Mouse (Mus musculus) olfactory bulb, adult 2 months (tissue): ENCODE data around the gene Trak1. TPM values are rescaled to one million over a fixed set of nuclear protein-coding genes. Genes with fewer than 3 reads are reported as not detected.
A peak's percentile ranks its signal among the peaks of the same experiment; 100 is the strongest.

Experiments used
- H3K27ac ChIP-seq: fragments of 200-500 bp; 2 replicates; pipeline ENCODE4 v1.5.1; 2012; ENCODE audit warnings: low read depth, low read length; ENCODE audit not compliant: insufficient read depth
- H3K4me1 ChIP-seq: fragments of 200-500 bp; 2 replicates; pipeline ENCODE4 v1.6.1; 2012; ENCODE audit warnings: low read length; ENCODE audit not compliant: control insufficient read depth, insufficient read depth
- H3K4me3 ChIP-seq: fragments of 200-500 bp; 2 replicates; pipeline ENCODE4 v1.5.1; 2012; ENCODE audit warnings: mild to moderate bottlenecking, low read depth, low read length, moderate library complexity; ENCODE audit not compliant: insufficient read depth
- CTCF ChIP-seq: fragments of 200-500 bp; IDR thresholded peaks from 2 replicates; pipeline ENCODE4 v1.5.1; 2012; ENCODE audit warnings: low read depth, mild to moderate bottlenecking, low read length, moderate library complexity; ENCODE audit not compliant: insufficient read depth
- POLR2A ChIP-seq: fragments of 200-500 bp; IDR thresholded peaks from 2 replicates; pipeline ENCODE4 v1.6.1; 2012; ENCODE audit warnings: mild to moderate bottlenecking, low read depth, low read length, moderate library complexity; ENCODE audit not compliant: insufficient read depth
- WGBS: fragments of 180-500 bp; shearing (Covaris S2); methylation state at CpG from one replicate; pipeline ENCODE4 v1.1.7; 2018; 5-methylcytosine and 5-hydroxymethylcytosine counted together
- polyA plus RNA-seq: library from polyadenylated mRNA; stranded (reverse); fragments of >200 nt; gene quantifications from 2 replicates; pipeline ENCODE4 v1.2.4, GENCODE M21; 2012; ENCODE audit warnings: low replicate concordance; ENCODE audit not compliant: missing spikeins, insufficient read depth, insufficient read length

Trak1 gene
- polyA plus RNA-seq, 1 experiment = not detected

DNA sequence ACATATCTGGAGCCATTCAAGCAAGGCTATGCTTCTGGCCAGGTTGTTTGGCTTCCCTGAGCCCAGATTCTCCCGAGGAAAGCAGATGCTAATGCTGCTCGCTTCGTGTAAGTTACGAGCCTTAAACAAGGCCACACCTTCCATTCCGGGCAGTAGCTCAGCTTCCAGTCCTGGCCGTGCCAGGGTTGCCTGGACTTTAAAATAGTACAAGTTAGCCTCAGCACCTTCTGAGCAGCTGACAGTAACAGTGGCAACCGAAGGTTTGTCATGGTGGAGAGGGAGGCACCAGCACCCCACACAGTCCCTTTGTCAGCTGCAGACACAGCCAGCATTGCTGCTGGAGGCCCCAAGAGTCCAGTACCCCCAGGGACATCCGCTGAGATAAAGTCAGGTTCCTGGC, 61.1 kb downstream of the Trak1 start:
- 0 out of 2 replicates have a peak overlapping the region, but pooled peaks have one; percentile 16 for H3K27ac ChIP-seq
- H3K4me1 ChIP-seq = peaks cover 57% of the 10 kb centered on the region
- TF ChIP-seq CTCF = no peak
- TF ChIP-seq POLR2A = no peak
- no peak overlapping the region for H3K4me3 ChIP-seq
- WGBS = 53% methylated on average over 8 of the region's 8 CpGs

DNA sequence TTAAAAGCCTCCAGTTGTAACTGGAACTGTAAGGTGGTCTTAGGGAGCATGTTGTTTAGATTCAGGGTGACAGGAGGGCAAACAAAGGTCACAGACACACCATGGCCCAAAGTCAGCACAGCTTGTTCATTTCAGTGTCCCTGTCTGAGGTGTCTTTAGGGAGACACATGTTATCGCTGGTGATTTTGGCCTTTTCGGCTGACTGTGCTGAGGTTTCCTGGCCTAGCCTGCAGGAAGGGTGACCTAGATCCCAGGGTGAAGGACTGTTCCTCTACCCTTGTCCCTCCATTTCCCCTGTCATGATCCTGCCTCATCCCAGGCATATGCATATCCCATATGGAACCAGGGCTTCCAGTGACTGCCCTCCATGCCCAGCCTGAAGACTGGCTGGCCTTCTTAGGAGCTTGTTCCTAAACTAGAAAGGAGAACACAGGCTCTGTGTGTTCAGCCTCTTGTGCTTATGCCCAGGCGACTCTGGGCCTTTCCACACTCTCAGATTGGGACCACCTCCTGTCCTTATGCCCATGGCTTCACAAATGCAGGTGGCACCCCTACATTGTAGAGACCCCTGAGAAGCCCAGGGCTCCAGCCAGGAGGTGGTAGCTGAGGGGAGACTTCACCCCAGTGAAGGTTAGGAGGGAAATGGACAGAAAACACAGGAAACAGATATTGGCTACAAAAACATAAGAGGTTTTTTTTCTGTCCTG, 62.1 kb downstream of the Trak1 start:
- Histone ChIP-seq H3K4me1 (peaks cover 57% of the 10 kb centered on the region), H3K27ac (peak overlapping the region; percentile 46; the same call in 1 of the 2 replicates), H3K4me3 (no peak overlapping the region)
- WGBS = 63% methylated on average over 3 of the region's 3 CpGs
- TF ChIP-seq CTCF = no peak
- TF ChIP-seq POLR2A = no peak

DNA sequence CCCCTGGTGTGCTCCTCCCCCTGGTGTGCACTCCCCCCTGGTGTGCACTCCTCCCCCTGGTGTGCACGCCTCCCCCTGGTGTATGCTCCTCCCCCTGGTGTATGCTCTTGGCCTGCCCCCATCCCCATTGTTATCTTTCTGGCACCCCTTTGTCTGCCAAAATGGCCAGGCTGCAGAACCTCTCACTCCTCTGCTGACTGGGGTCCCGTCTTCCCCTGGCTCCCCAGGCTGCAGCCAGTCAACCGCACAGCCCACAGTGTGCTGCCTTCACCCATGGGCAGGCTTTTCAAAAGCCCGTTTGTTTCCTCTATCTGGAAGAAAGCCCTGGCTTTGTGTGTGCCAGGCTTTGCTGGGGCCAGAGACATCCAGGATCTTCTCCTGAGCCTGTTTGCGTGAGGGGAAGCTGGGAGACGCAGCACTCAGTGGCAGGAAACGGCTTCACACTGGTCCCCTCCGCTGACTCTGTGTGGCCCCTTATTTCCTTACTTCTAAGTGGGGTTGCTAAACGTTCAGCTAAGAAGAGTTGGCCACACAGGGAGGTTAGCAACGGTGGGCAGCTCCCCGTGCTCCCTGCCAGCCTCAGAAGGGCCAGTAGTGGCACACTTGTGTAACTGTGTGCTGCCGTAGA, 63.1 kb downstream of the Trak1 start:
- WGBS = 8% methylated on average over 12 of the region's 12 CpGs
- Histone ChIP-seq H3K4me3 (no peak overlapping the region), H3K4me1 (peaks cover 48% of the 10 kb centered on the region), H3K27ac (peak overlapping the region; percentile 73)
- TF ChIP-seq POLR2A (no peak), CTCF (no peak)

DNA sequence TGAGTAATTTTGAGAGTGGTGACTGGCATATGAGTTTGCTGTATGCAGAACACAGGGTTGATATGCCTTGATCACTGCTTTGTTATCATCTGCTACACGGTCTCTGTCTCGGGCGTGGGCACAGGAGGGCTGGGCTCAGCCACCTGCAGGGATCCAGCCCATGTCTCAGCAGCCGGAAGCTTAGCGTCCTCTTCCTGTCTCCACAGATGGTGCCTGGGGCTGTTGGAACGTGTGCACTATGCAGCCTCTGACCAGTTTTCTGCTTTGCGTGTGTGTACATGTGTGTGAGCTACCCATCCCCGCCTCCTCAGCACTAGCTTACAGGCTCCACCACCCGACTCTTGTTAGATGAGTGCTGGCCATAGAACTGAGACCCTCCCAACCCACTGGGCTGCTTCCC, 63.7 kb downstream of the Trak1 start:
- H3K4me1 ChIP-seq = peaks cover 45% of the 10 kb centered on the region
- H3K4me3 ChIP-seq = no peak overlapping the region
- H3K27ac ChIP-seq = peak overlapping the region; percentile 73
- TF ChIP-seq CTCF = no peak
- 19% methylated on average over 9 of the region's 9 CpGs for WGBS

DNA sequence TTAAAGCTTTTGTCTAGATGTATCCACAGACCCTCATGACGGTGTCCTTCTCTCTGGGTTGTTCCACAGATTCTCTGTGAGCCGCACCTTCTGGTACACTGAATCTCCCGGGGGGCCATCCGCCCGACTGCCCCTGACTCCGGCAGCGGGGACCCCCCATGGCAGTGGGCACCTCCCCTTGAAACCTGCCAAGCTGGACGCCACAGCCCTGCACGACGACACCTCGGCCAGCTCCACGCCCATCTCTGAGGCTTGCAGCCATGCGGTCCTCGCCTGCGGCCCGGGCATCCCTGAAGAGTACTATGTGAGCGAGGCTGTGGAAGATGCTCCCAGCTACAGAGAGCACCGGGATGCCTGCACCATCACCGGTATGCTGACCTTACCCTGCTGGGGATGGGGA, 66.6 kb downstream of the Trak1 start:
- TF ChIP-seq CTCF (no peak), POLR2A (no peak)
- H3K27ac ChIP-seq = no peak overlapping the region
- WGBS = 82% methylated on average over 19 of the region's 19 CpGs
- no peak overlapping the region for H3K4me3 ChIP-seq
- H3K4me1 ChIP-seq = peaks cover 32% of the 10 kb centered on the region

DNA sequence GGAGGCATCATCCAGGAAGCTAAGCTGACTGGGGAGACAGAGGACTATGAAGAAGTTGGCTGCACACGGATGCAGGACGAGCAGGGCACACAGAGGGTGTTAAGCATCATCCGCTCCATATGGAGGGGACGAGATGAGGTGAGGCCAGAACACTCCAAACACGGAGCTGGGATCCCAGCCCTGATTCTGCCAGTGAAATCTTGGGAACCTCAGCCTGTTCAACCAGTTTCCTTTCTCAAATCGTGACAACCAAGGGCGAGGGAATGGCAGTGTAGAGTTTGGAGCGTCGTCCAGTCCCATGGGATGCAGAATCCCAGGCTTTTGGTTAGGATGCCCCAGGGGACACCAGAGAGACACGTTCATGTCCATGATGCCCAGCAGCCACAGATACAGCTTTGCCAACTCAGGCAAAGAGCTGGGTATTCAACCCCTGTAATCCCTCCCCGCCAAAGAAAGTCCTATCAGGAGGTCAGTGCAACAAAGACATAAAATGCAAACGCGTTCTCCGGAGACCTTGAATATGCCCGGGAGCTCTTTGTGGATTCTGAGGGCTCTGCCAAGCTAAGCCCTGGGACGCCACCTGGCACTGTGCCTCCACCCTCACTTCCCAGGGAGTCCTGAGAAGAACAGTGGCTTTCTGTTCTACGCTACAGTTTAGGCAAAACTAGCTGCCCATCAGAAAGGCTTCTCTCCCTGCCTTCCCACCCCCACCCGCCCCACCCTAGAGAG, 69.0 kb downstream of the Trak1 start:
- H3K4me1 ChIP-seq = peaks cover 27% of the 10 kb centered on the region
- 46% methylated on average over 18 of the region's 18 CpGs for WGBS

DNA sequence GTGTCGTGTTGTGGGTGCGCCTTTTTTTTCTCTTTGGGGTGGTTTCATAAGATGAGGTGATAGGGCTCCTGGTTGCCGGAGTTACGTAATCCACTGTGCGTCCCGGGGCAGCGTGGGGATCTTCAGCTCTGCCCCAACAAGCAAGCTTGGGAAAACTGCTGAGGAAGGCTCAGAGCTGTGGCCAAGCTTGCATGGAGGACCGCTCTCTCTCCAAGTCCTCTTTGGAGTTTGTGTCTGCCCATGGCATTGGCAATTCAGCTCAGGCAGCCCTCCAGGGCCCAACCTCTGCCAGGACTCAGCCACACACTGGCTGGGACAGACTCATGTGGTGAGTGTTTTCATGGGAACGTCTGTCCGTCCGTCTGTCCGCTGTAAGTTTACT, 69.6 kb downstream of the Trak1 start:
- peaks cover 31% of the 10 kb centered on the region for H3K4me1 ChIP-seq
- peak overlapping the region; percentile 18; the same call in 1 of the 2 replicates for H3K4me3 ChIP-seq

More for the DNA sequence above, 69.0 kb downstream of the Trak1 start:
- TF ChIP-seq CTCF (no peak), POLR2A (no peak)
- Histone ChIP-seq H3K27ac (peak overlapping the region; percentile 33), H3K4me3 (no peak overlapping the region)

DNA sequence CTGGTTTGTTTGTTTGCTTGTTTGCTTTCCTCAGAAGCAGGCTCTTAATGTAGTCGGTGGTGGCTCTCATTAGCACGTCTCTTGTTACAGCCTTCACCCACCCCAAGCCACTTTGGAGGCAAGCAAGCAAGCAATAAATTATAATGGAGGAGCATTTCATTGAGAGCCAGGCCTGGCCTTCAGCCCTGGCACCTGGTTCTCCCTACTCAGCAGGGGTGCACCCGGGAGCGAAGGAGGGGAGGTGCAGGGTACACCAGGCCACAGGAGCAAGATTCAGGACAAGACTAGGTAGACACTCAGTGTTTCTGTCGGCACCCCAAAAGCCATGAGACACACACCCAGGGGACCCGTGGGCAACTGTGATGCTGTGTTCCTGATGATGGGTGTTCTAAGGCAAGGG, 72.3 kb downstream of the Trak1 start:
- Histone ChIP-seq H3K4me3 (no peak overlapping the region), H3K27ac (no peak overlapping the region), H3K4me1 (peaks cover 51% of the 10 kb centered on the region)
- TF ChIP-seq CTCF (no peak), POLR2A (no peak)
- 27% methylated on average over 6 of the region's 6 CpGs for WGBS

More for the DNA sequence above, 69.6 kb downstream of the Trak1 start:
- TF ChIP-seq POLR2A = no peak
- TF ChIP-seq CTCF = no peak
- H3K27ac ChIP-seq = peak overlapping the region; percentile 26; the same call in 1 of the 2 replicates
- 54% methylated on average over 12 of the region's 12 CpGs for WGBS
